Mouse (Mus musculus) frontal cortex, postnatal 36 days (tissue): ENCODE results near the gene Tpm3.
"Not testable (repeated sequence)": the region's sequence is repeated elsewhere in the genome, so short reads cannot be mapped to it uniquely, and the experiment has no call there.

Experiments
- DNase-seq, 2 experiments: peaks; one replicate each; pipeline ENCODE4 v3.0.0; 2022; ENCODE audit warnings: low spot score in 2 of 2

Gene Tpm3

DNA sequence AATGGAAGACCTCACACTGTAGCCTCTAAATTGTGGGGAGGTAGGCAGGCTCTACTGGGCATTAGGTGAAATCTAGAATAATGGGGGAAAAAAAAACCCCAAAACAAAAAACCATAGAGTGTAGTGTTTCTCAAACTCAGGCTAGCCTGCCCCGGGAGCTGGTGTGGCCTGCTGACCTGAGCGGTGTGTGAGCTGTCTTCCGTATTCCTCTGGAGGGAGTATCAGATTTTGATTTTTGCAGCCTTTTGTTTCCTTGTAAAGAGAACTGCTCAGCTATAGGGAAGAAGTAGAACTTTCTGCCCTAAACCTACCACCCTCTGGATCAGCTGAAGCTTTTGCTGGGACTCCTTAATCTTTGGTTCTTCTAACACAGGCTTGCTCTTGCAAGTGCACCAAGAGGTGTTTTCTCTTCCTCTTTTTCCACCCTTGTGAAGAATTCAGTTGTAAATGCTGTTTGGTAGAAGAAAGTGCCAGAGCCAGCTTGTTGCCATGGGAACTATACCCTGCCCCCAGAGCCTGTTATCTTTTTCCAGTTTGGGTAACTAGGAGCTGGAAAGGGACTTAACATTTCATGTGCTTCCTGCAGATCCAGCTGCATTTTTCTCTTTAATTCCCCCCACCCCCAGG is 11.4 kb downstream of the Tpm3 start:
- peak; percentile 50 to 74 for DNase-seq

DNA sequence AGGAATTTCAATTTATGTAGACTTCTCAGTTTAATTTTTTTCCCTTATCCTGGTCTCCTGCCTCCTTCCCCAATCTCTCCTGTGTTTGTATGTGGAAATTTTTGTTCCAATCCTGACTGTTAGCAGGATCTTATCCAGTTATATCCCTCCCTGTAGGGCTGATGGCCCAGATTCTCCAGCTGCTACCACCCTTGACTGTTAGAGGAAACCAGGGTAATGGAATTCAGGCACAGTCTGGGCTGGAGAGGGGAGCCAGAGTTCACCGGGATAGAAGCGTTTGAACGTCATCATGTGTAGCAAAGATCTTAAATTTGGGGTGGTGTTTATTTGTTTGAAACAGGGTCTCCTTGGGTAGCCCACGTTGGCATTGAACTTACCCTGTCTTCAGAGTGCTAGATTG is 12.3 kb downstream of the Tpm3 start:
- no peak for DNase-seq

DNA sequence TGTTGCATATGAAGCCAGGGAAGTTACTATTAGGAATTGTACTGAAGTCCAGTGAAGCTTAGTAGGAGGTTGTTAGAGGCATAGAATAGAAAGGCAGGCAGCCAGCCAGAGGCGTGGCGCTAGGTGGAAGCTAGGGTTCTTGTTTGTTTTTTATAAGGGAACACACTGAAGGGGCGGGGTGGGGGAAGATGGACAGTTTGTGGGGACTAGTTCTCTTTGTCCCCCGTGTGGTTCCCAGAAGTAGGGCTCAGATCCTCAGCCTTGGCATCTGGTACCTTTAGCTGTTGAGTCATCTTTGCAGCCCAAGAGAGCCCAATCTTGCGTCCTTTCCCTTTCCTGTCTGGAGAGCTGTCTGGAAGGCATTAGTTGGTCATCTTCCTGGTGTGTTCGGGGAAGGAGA is 12.8 kb downstream of the Tpm3 start:
- DNase-seq: no peak

DNA sequence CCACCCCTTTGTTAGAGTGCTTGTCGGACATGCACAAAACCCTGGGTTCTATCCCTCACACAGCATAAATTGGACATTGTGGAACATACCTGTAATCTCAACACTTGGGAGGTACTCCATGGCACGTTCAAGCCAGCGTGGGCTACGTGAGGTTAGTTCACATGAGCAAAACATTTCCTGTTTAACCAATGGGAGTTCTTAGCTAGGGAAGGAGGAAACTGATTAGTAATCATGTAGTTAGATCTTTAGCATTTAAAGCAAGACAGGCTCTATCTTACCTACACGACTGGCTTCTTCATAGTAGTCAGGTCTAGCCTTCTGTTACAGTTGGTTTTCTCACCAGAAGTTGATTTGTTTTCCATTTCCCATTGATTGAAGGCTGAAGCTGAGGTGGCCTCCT is 13.6 kb downstream of the Tpm3 start:
- DNase-seq: no peak

DNA sequence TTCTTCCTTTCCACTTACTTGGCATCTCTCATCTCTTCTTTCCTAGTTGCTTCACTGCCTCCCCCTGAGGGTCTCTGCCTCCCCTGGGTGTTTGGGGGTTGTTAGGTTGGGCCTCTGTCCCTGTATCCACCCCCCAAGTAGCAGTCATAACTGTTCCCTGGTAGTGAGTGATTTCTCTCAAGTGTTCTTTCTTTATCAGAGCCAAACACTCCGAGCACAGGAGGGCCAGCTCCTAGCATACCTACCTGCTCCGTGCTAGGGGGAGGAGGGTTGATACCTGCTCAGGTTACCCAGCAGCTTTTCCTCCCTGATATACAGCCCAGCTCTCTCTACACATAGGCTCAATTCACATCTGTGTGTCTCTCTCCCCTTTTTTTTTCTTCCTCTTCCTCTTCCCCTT is 16.2 kb downstream of the Tpm3 start:
- DNase-seq: no peak

DNA sequence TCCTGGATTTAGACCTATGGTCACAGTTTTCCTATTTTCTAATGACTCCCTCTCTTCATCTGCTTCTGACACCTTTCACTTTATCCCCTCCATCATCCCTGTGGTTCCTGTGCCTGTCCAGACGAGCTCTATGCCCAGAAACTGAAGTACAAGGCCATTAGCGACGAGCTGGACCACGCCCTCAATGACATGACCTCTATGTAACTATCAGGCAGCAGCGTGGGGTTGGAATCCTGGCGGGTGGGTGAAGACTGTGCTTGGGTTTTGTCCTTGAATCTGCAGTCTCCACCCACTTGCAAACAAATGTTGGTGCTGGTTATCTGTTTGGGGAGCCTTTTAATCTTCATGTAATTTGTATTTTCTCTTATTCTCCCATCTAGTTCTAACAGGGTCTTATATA is 18.4 kb downstream of the Tpm3 start:
- no peak for DNase-seq

DNA sequence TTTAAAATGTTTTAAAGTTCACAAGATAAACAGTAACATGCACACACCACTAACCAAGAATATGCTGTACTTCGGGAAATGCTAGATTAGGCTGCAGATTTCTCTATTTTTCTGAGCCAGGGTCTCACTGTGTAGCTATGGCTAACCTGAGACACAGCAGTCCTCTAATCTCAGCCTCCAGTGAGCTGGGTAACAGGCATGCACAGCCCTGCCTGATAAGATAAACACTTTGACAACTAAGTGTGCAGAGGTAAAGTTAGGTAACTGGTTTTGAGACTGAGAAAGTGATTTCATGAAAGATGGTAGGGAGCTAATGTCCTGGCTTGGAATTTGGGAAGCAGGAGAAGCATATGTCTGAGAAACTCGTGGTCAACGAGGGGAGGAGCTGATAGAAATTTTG is 22.0 kb downstream of the Tpm3 start:
- no peak for DNase-seq

DNA sequence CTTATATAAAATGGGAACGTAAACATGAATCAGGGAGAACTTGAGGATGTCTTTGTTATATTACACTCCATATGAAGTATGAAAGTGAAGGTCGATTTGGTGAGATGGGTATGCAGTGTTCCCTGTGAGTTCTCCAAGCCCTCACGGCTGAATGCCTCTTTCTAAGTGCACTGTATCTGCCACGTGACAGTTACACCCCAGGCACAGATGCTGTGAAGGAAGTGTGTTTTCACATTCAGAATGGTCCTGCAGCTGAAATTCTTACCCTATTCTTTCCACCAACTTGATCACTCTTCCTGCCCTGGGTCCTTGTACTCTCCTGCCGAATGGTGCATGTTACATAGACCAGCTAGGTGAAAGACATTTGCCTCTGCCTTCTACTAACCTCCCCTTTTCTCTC is 25.5 kb downstream of the Tpm3 start:
- DNase-seq: peak in 1 of 2 experiments; percentile 61

DNA sequence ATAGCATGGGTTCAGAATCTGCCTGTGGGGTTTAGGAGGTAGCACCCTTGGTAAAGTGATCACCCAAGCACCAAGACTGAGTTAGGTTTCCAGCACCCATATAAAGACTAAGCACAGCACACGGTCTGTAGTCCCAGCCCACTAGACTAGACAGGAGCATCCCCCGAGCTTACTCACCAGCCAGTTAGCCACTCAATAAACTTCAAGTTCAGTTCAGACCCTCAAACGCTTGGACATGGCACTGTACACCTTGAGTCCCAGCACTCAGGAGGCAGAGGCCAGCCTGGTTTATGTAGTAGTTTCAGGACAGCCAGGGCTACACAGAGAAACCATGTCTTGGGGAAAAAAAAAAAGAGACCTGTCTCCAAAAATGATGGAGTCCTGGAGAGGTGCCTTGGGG is 28.6 kb downstream of the Tpm3 start:
- no peak for DNase-seq

DNA sequence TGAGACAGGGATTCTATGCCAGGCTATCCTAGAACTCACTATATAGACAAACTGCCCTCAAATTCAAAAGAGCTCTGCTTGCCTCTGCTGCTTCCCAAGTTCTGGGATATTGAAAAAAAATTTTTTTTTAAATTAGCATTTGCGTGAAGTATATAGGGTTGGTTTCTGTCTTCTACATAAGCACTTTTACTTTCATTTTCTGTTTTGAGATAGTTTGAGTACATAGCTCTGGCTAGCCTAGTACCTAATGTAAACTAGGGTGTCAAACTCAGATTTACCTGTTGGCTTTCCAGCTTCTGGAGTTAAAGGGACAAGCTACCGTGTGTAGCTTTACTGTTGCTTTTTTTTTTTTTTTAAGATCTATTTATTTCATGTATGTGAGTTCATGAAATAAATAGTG is 29.2 kb downstream of the Tpm3 start:
- no peak for DNase-seq

DNA sequence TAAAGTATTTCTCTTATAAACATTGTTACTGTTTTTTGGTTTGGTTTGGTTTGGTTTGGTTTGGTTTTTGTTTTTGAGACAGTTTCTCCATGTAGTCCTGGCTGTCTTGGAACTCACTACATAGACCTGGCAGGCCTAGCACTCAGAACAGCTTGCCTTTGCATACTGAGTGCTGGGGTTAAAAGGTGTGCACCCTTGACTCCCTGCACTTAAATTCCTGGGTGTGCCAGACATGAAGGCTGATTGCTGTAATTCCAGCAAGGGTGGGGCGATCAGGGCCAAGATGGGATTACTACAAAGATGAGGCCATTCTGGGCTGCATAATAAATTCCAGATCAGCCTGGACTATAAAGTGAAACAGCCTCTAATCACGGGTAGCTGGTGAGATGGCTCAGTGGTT is 29.8 kb downstream of the Tpm3 start:
- DNase-seq: no peak

DNA sequence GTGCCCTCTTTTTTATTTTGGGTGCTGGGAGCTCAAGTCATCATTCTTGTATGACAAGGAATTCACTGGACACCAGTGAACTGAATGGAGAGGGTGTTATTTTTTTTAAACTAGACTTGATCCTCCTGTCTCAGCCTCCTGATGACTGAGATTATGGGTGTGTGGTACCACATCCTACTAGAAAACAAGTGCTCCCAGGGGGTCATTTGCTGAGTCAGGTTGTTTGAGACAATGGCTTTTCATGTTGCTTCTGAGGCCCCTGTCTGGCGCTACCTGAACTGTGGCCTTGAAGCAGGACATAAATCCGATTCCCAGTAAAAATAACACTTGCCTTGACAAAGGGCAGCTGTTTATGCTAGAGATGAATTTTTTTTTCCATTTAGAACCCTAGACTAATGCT is 30.7 kb downstream of the Tpm3 start:
- DNase-seq: no peak

DNA sequence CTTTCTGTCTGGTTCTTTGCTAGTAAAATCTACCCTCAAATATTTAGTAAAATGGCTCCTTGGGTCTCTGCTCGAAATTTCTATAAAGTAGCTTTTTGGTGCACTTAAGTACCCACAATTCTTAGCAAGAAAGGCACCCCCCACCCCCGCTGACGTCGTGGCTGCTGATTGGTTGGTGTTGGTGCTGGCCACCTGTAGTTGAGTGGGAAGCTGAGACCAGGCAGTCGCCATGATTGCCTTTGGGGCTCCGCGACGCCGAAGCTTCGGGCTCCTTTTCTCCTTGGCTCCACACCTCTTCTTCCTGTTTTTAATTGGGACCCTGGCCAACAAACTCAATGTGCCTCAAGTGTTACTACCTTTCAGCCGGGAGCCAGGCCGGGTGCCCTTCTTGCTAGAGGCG is 31.5 kb downstream of the Tpm3 start, which contains the start of gene Nup210l:
Gene Nup210l, plus strand, starts transcription at position 195 of the 400 bp plus-strand sequence.
- no peak for DNase-seq

DNA sequence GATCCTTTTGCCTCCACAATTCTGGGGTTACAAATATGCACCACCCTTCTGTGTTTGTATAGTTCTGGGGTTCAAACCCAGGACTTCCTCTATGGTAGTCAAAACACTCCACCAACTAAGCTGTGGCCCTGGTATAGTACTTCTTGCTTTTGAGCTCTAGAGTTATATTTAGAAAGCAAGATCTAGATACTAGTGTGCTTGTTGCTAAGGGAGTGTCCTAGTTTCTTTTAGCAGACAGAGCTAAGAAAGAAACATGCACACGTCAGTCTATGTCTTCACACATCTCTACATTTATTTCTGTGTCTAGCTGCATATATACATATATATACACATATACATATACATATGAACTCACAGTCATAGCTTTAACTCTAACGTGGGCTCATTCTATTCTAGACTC is 39.3 kb downstream of the Tpm3 start:
- DNase-seq: peak in 1 of 2 experiments; percentile 40

DNA sequence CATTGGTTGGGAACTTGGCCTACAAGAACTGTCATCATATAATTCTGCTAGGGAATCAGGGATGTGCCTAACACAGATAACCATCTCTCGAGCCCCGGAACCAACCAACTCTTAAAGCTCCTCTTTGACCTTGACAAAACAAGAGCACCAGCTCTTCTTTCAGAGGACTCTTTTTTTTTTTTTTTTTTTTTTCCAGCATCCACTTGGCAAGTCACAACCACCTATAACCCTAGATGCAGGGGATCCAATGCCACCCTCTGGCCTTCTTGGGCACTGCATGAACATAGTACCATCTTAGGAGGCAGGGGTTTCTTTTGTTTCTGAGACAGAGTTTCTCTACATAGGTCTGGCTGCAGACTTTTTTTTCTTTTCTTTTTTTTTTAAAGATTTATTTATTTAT is 41.9 kb downstream of the Tpm3 start:
- DNase-seq: no peak

DNA sequence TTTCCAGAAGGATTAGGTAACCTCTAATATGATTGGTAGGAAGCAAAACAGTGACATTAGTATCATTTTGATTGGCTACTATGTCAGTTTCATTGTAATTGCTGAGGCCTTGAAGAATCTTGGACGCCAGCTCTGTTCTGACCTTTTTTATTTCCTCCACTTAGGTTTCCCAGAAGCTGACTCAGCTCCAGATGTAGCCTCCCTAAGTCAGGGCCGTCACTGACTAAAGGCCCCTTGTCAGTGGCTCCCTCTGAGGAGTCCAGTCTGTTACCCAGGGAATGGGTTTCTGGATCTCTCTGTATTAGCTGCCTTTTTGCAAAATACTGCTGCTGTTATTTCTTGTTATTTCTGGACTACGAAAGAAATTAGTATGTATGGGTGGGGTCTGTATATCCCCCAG is 43.1 kb downstream of the Tpm3 start:
- no peak for DNase-seq

DNA sequence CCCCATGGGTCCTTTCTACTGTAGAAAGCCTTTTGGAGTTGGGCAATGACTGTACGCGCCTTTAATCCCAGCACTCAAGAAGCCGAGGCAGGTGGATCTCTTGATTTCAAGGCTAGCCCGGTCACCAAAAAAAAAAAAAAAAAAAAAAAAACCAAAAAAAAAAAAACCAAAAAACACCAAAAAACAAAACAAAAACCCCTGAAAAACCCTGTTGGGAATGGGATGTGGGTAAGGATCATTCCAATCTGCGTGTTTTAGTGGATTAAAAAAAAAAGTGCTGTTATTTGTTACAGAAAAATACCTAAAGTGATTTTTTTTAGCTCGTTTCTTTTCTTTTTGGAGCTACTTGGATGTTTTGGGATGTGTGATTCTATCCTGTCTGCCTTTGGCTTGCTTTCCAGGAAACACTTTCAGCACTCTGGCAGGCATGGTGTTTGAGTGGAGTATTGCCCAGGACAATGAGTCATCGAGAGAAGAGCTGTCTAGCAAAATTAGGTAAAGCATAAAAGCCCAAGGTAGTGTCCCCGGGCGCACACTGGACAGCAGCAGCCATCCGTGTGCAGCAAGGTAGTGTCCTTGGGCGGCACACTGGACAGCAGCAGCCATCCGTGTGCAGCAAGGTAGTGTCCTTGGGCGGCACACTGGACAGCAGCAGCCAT is 45.8 kb downstream of the Tpm3 start:
- peak; percentile 64 to 78 for DNase-seq

DNA sequence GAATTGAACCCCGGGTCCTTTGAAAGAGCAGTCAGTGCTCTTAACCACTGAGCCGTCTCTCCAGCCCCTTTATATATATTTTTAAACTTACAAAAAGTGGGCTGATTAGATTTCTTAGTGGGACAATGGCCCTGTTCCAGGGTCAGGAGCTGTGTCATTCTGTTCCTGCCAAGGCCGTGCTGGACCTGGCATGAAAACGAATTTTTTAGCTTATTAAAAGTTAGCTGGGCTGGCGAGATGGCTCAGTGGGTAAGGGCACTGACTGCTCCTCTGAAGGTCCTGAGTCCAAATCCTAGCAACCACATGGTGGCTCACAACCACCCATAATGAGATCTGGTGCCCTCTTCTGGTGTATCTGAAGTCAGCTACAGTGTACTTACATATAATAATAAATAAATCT is 49.6 kb downstream of the Tpm3 start:
- not testable (repeated sequence) for DNase-seq

DNA sequence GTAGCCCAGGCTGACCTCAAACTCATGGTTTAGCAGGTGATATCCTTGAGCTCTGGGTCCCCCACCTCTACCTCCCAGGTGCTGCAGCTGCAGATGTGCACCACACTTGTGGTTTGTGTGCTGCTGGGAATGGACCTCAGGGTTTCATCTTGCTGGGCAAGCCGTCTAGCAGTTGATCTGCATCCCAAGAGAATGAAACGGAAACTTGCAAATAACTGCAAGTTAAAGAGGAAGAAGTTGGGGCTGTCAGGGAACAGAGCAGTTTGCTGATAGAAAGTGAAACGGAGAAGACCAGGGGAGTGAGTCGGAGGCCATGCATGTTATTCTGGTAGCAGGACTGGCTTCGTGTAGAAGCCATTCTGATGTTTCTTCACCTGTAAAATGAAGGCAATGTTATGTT is 53.3 kb downstream of the Tpm3 start:
- DNase-seq: no peak

DNA sequence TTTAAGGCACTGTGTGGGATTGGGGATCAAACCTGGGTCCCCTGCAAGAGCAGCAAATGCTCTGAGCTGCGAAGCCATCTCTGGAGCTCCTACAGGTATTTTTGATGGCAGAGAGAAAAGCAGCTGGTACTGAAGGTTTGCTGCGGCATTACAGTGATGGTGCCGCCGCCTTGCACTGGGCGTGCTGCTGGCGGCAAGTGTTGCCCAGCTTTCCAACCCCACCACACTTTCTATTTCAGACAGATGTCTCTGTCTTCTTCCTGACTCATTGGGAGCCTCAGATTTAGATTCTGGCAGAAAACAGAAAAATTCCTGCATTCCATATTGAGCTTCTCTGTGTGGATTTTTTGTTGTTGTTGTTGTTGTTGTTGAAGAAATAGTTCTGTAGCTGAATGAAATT is 55.4 kb downstream of the Tpm3 start:
- DNase-seq: peak; percentile 17 to 31

DNA sequence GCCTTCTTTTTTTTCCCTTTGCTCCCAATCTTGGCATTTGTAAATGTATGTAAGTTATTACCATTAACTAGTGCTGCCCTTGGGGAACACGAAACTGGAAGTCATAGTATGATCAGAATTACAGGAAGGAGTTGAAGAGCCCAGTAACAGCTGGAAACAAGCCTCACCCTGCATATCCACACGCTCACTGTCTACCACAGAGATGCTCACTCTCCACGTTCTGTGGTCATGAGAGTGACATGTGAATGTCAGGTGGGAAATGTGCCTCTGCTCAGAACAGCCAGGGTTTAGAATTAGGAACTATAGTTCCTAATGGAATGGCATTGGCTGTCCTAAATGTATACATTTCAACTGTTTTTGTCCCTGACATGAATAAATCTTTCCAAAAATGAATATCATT is 60.3 kb downstream of the Tpm3 start:
- DNase-seq: no peak

DNA sequence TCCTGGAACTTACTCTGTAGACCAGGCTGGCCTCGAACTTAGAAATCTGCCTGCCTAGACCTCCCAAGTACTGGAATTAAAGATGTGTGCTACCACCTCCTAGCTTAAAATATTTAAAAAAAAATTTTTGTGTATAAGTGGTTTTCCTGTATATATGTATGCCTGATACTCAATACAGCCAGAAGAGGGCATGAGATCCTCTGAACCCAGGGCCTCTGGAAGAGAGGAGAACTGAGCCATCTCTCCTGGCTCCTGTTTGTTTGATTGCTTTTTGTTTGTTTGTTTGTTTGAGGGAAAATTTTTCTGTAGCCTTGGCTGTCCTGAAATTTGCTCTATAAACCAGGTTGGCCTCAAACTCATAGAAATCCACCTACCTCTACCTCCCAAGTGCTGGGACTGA is 60.9 kb downstream of the Tpm3 start:
- no peak for DNase-seq

DNA sequence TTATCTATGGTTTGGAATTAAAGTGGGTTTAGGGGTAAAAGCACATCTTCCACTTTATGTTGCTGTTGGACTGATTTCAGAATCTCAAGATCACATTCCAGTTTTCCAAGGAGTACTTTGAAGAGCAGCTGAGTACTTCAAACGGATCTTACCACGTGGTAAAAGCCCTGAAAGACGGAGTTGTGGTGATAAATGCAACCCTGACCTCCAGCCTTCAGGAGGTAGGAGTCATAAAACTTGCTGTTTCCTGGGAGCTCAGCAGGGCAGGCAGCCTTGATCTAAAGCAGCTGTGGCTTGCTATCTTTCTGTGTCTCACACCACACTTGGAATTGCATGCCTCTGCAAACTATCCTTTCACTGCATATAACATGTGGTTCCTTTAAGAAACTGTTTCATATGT is 62.0 kb downstream of the Tpm3 start:
- no peak for DNase-seq

DNA sequence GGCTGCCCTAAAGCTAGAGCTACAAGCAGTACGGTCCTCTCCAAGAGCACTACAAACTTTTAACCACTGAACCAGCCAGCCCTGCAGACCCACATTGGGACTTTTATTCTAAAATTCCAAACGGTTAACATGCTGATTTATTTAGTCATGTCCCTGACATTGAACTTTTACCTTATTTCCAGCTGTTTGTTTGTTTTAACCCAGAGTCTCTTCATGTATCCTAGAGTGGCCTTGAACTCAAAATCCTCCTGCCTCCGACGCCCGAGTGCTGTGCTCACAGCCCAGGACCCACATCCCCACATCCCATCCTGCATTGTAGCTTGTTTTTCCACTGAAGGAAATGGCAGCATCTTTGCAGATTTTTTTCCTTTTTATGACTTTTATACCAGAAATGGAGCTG is 62.5 kb downstream of the Tpm3 start:
- DNase-seq: no peak
